7 mouse cellular contexts compared by ENCODE assay signal in genomic region chr14:33447027-33447569, GRCm38 (mm10). TPM values are rescaled to one million over a fixed set of nuclear protein-coding genes. Genes with fewer than 3 reads are reported as not detected.
A peak's percentile ranks its signal among the peaks of the same experiment; 100 is the strongest.
DNase-seq lines count a peak whose midpoint lies in the region; ATAC-seq and TF ChIP-seq lines count a peak whose summit lies in the region.

Mapk8 (minus strand) TSS chr14:33447158.

- H3K4me1 ChIP-seq in intestine, postnatal 0 days (replicated peaks; ENCODE audit: control insufficient read depth, insufficient read depth, low read length), result 0 out of 2 replicates have a peak, but pooled peaks cover 5% of the 10 kb centered on the region
- peaks cover 19% of the 10 kb centered on the region for H3K4me1 ChIP-seq in midbrain, embryonic 12.5 days
- H3K4me1 ChIP-seq in small intestine, adult 2 months (ENCODE audit: control insufficient read depth, insufficient read depth, insufficient read length, low read length), result peaks cover 3% of the 10 kb centered on the region

- peak within 1 kb of the TSS; percentile 97 for H3K4me3 ChIP-seq in intestine, postnatal 0 days (ENCODE audit: low read depth, low read length)
- H3K4me3 ChIP-seq in midbrain, embryonic 12.5 days, result peak within 1 kb of the TSS; percentile 91
- peak within 1 kb of the TSS; percentile 73 for H3K4me3 ChIP-seq in small intestine, adult 2 months (ENCODE audit: low read depth, low read length)

- TF ChIP-seq CTCF in intestine, postnatal 0 days (IDR thresholded peaks at IDR 0.05; ENCODE audit: low read depth), result peak; percentile 58
- TF ChIP-seq CTCF in small intestine, adult 2 months (IDR thresholded peaks at IDR 0.05; ENCODE audit: extremely low read depth, insufficient read length, insufficient replicate concordance, low read depth, low read length), result no peak

- peak within 1 kb of the TSS; percentile 95 for H3K27ac ChIP-seq in intestine, postnatal 0 days (ENCODE audit: low read depth, low read length)
- peak within 1 kb of the TSS; percentile 95 for H3K27ac ChIP-seq in midbrain, embryonic 12.5 days (replicated peaks)
- peak within 1 kb of the TSS; percentile 34; the same call in 1 of the 2 replicates for H3K27ac ChIP-seq in small intestine, adult 2 months (ENCODE audit: insufficient read depth, low read depth, low read length)

- no peaks in the 10 kb centered on the region for H3K36me3 ChIP-seq in intestine, postnatal 0 days (ENCODE audit: control insufficient read depth, insufficient read depth)
- H3K36me3 ChIP-seq in midbrain, embryonic 12.5 days, result no peaks in the 10 kb centered on the region
- no peaks in the 10 kb centered on the region for H3K36me3 ChIP-seq in small intestine, adult 2 months (ENCODE audit: control insufficient read depth, insufficient read depth, low read length)

- intact Hi-C loops in left cerebral cortex, postnatal 4 days (cut with DNase I), result loop anchor here (10.0 kb wide), 1 partner anchor 78 kb away; no protein-coding TSS in a partner anchor

- H3K4me2 ChIP-seq in intestine, postnatal 0 days (replicated peaks; ENCODE audit: low read depth), result peak within 1 kb of the TSS; percentile 80
- H3K4me2 ChIP-seq in midbrain, embryonic 12.5 days (replicated peaks), result peak within 1 kb of the TSS; percentile 64

- DNase-seq in adrenal gland, adult 2 months, result peak; percentile 99
- peak; percentile 91 for DNase-seq in embryo, embryonic 11.5 days (ENCODE audit: low read depth, low spot score)
- peak; percentile 98 to 99 for DNase-seq in gastrocnemius, postnatal 4 days (ENCODE audit: low spot score in 2 of 2)
- peak; percentile 98 for DNase-seq in left cerebral cortex, postnatal 4 days

- H3K27me3 ChIP-seq in intestine, postnatal 0 days (replicated peaks; ENCODE audit: control insufficient read depth, insufficient read depth, low read length), result peaks cover 3% of the 10 kb centered on the region; the same call in 1 of the 2 replicates
- peaks cover 34% of the 10 kb centered on the region for H3K27me3 ChIP-seq in midbrain, embryonic 12.5 days
- H3K27me3 ChIP-seq in small intestine, adult 2 months (ENCODE audit: control insufficient read depth, insufficient read depth, low read length), result no peaks in the 10 kb centered on the region

- H3K9ac ChIP-seq in intestine, postnatal 0 days (ENCODE audit: low read depth, low read length), result peak within 1 kb of the TSS; percentile 94
- peak within 1 kb of the TSS; percentile 88 for H3K9ac ChIP-seq in midbrain, embryonic 12.5 days (replicated peaks)

- peak; percentile 82 for TF ChIP-seq POLR2A in small intestine, adult 2 months (IDR thresholded peaks at IDR 0.05; ENCODE audit: low read depth, low read length)

- ATAC-seq in intestine, postnatal 0 days, result peak; percentile 97
- ATAC-seq in midbrain, embryonic 12.5 days (ENCODE audit: low FRiP score, low read depth), result peak; percentile 98

- H3K9me3 ChIP-seq in intestine, postnatal 0 days (ENCODE audit: control insufficient read depth), result no peaks in the 10 kb centered on the region
- H3K9me3 ChIP-seq in midbrain, embryonic 12.5 days, result no peaks in the 10 kb centered on the region

- under 1% methylated on average over 67 of the region's 70 CpGs for WGBS in intestine, postnatal 0 days
- WGBS in midbrain, embryonic 12.5 days, result under 1% methylated on average over 68 of the region's 70 CpGs
- under 1% methylated on average over 70 of the region's 70 CpGs for WGBS in small intestine, adult 2 months

RNA-seq across cellular contexts. Expression of gene Mapk8, which starts in this region (rescaled TPM):
- total RNA-seq in adrenal gland, adult 2 months (2021), result 10 to 100 TPM; 21.6 to 25.1 TPM
- 8.9 and 12.8 TPM in 2 replicates for polyA plus RNA-seq in adrenal gland, adult 2 months (2012; rRNA removed)
- total RNA-seq in gastrocnemius, postnatal 4 days (2021), result 10 to 100 TPM; 33.2 to 39.7 TPM
- 7.1 and 8.6 TPM in 2 replicates for polyA plus RNA-seq in intestine, postnatal 0 days (2015; fragmentation: Nextera tagmentation; extraction: Ambion mirVana)
- 100 to 1,000 TPM; 205 to 224 TPM for total RNA-seq in left cerebral cortex, postnatal 4 days (2021)
- 25.9 and 30.0 TPM in 2 replicates for polyA plus RNA-seq in midbrain, embryonic 12.5 days (2016; fragmentation: Nextera tagmentation; extraction: Ambion mirVana)
- 4.6 and 11.8 TPM in 2 replicates for polyA plus RNA-seq in small intestine, adult 2 months (2012; rRNA removed)

Comparison
In these comparisons a context has a peak if more than half of its experiments do, and no peak if none do; other contexts are left out.
1. Peak in every context shown above with its lines: DNase-seq, ATAC-seq, H3K4me3 ChIP-seq and H3K27ac ChIP-seq.
2. RNA of gene Mapk8 (total RNA-seq): 205 to 224 TPM in left cerebral cortex, postnatal 4 days; 33.2 to 39.7 TPM in gastrocnemius, postnatal 4 days and 21.6 to 25.1 TPM in adrenal gland, adult 2 months; every median in the first group is over 4 times any median in the second.
3. H3K27ac ChIP-seq: peak in every context shown above with its lines; median percentile 95 in intestine, postnatal 0 days; 95 in midbrain, embryonic 12.5 days; 34 in small intestine, adult 2 months.